Mouse (Mus musculus) urinary bladder, postnatal 36 days (tissue): ENCODE data around the gene 1700018F24Rik.
A peak's percentile ranks its signal among the peaks of the same experiment; 100 is the strongest.
"Not testable (repeated sequence)": the region's sequence is repeated elsewhere in the genome, so short reads cannot be mapped to it uniquely, and the experiment has no call there.

Experiments used
- DNase-seq, 2 experiments: peaks; one replicate each; pipeline ENCODE4 v3.0.0; 2022; ENCODE audit warnings: low spot score in 2 of 2, mixed read lengths in 1 of 2

The 1700018F24Rik gene

DNA sequence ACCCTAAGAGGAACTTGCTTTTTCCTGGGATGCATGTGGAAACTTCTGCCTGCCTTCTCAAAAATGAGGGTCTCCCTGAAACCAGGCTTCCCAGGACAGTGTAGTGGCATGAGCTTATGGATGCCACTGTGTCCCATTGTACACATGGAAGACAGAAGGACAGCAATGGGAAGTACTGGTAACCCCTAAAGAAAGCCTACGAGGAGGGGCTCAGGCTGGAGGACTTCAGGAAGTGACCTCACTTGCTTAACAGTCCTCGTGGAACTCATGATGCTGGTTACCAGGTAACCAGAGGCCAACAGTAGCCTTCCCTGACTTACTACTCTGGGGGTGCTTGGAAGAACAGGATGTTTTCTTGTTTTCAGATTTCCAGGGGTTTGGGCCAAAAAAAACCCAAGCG, at the start of gene 1700018F24Rik:
Gene 1700018F24Rik, plus strand, starts transcription at position 301 of the 400 bp plus-strand sequence.
- not testable (repeated sequence) for DNase-seq

DNA sequence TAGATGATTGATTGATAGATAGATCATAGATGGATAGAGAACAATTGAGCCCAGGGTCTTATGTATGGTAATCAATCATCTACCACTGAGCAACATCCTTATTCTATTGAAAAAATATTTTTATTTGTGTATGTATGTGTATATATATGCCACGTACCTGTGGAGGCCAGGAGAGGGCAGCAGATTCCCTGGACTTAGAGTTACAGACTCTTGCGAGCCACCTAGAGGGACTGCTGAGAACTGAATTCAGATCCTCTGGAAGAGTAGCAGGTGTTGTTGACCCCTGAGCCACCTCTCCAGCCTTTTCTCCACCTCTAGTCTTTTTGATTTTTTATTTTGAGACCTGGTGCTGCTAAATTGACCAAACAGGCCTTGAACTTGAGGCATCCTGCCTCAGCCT, 44.3 kb upstream of the 1700018F24Rik start:
- no peak for DNase-seq

DNA sequence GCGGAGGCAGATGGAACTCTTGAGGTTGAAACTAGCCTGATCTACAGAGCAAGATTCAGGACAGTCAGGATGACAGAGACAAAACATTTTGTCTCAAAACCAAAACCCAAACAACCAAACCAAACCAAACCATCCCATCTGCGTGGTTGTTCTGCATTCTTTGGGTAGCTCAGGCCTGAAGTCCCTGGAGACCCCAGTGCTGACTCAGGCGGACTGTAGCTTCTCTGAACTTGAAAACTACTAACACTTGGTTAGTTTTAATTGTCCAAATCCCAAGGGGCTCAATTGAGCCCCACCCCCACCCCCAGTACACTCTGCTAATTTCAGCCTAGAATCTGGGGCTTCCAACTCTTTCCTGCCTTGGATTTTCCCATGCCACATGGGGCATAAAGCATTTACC, 39.4 kb upstream of the 1700018F24Rik start:
- DNase-seq, result no peak

DNA sequence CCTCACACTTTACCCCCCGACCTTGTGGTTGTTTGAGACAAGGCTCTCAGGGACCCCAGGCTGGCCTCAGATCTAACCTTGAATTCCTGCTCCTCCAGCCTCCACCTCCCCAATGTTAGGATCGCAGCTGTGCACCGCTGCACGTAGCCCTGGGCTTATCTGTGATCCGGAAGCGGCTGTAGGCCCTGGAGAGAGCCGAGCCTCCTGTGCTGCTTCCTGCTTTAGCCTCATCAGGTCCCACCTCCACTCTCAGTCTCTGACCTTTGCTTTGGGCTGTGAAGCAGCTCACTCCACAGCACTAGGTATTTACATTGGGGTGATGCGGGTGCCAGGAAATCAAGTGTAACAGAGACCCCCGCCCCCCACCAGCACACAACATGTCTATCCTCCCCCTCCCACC, 38.3 kb upstream of the 1700018F24Rik start:
- no peak for DNase-seq

DNA sequence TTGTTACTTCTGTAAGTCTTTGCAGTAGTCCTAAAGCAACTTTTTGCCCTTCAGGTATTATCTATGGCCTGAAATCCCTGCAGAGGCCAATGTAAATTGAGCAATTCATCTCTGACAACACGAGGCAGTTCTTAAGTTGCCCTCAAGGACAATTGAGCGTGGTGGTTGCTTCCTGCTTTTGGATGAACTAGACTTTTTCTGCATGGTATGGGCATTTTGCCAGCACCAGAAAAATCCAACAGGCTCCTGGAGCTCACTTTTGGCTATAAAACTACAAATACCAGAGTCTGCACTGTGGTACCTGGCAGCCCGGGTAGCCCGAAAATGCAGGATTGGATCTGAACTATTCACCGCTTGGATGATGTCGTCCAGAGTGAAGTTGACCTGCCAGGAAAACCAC, 37.2 kb upstream of the 1700018F24Rik start:
- DNase-seq, result no peak

DNA sequence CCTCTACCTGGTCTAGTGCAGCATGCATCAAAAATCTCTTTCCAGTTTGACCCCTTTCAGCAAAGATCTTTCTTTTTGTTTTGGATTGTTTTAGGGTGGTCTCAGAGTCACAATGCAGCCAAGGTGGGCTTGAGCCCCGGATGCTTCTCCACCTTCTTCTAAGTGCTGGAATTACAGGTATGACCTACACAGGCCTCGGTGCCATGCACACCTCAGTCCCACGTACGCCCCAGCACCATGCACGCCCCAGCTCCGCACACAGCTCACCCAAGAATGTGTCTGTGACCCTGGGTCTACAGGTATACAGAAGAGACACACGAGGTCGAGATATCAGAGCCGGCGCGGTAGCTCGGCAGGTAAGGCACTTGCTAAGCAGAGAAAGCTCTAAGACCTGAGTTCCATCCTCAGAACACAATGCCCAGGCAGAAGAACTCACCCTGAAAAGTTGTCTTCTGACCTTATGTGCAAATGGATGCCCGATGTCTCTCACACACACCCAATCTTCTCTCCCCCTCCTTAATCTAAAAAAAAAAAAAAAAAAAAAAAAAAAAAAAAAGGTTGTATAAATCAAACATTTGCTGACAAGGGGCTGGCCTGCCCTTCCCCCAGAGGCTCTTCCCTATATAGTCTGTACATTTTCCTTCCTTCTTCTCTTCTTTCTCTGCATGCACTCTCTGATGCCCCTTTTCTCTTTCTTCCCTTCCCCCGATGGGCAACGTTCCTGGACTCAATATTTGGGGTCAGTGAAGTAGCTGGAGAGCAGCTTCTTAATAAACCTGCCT, 33.7 kb upstream of the 1700018F24Rik start:
- DNase-seq, result no peak

DNA sequence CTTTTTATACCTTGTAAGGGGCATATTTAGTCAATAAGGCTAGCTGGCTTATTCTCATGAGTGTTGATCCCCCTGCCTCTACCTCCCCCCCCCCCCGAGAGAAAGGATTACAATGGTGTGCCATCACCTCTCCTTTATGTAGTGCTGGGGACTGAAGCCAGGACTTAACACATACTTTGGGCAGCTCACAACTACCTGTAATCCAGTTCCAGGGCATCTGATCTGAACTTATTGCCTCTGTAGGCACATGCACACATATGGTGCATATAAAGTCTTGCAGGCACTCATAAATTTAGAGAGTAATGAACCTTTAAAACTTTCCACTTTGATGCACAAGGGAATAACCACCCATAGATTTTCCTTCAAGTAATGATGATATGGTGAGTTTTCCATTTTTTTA, 28.5 kb upstream of the 1700018F24Rik start:
- no peak for DNase-seq

DNA sequence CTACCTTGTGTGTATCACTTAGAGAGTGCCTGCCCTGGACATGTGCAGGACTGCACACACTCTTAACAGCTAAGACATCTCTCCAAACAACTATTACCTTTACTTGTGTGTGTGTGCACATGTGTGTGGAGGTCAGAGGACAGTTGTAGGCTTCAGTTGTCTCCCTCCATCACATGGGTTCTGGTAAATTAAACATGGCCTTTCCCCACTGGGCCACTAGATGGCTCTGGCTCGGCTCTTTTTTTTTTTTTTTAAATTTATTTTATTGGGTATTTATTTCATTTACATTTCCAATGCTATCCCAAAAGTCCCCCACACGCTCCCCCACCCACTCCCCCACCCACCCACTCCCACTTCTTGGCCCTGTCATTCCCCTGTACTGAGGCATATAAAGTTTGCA, 26.0 kb upstream of the 1700018F24Rik start:
- not testable (repeated sequence) for DNase-seq

DNA sequence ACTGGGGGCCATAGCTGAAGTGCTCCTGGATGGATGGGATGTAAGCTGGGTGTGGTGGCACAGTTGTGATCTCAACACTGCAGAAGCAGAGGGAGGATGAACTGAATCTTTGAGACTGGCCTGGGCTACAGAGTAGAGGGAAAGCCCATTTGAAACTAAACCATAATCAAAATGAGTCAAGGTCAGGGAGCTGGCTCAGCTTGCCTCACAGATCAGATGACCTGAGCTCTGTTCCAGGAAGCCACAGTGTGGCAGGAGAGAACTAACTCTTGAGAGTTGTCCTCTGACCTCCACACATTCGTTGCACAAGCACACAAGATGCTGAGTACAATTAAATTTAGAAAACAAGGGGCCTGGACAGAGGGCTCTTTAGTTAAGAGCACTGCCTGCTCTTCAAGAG, 22.5 kb upstream of the 1700018F24Rik start:
- DNase-seq, result peak in 1 of 2 experiments; percentile 21

DNA sequence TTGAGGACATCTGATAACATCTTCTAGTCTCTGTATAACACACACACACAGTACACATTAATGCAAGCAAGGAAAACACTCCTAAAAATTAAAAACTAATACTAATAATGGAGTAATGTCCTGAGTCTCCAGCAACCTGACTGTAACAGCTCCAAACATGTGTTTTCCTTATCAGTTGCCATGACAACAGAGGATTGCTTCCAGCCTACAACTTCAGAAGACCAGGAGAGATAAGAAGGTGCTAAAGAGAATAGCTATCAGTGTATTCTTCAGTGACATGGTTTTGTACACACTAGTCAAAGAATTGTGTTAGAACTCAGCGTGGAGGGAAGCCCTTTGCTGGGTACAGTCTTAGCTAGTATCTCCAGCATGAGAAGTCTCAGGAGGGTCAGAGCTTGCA, 22.1 kb upstream of the 1700018F24Rik start:
- DNase-seq, result not testable (repeated sequence)

DNA sequence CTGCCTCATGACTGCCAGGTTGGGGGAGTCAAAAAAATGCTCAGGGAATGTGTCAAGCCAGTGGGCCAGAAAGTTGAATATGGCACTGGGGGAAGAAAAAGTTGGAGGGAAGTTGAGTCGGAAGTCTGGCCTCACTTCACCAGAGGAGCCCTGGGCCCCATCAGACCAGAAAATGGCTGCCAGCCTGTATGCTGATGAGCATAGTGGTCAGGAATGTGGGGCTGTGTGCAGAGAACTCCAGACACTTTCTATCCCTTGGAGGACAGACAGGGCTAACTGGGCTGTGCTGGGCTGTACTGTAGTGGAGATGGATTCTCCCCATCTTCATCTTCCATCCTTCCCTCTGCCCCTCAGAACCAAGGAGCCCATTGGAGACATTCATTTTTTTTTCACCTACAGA, 12.3 kb upstream of the 1700018F24Rik start:
- DNase-seq, result not testable (repeated sequence)

DNA sequence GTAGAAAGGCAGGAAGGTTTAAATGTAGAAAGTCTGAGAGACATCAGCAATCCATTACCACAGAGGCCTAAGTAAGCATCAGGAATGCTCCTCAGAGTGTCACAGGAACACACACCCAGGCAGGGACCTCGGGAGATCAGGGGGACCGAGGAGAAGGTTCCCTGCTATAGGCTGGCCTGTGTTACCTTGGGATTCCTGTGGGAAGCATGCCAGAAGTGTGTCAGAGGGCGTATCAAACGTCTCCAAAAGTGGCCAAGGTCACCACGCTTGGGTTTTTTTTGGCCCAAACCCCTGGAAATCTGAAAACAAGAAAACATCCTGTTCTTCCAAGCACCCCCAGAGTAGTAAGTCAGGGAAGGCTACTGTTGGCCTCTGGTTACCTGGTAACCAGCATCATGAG, 10.4 kb upstream of the 1700018F24Rik start, which contains the start of gene Gm4871:
Gene Gm4871, minus strand, starts transcription at position 364 of the 400 bp plus-strand sequence.
- not testable (repeated sequence) for DNase-seq

DNA sequence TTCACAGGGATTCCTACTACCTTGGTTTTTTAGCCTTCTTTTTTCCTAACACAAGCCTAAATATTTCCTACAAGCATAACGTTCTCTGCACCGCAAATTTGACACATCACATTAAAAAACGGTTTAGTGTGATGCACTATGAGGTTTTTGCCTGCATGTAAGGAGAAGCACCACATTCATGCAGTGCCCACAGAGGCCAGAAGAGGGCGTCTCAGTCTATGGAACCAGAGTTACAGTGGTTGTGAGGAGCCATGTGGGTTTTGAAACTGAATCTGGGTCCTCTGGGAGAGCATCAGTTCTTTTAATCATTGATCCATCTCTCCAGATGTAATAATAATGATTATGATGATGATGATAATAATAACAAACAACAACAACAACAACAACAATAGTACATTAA, 1.2 kb upstream of the 1700018F24Rik start:
- DNase-seq, result no peak

DNA sequence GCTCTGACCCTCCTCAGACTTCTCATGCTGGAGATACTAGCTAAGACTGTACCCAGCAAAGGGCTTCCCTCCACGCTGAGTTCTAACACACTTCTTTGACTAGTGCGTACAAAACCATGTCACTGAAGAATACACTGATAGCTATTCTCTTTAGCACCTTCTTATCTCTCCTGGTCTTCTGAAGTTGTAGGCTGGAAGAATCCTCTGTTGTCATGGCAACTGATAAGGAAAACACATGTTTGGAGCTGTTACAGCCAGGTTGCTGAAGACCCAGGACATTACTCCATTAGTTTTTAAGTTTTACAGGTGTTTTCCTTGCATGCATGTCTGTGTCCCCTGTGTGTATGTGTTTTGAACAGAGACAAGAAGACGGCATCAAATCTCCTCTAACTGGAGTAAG, 11.4 kb downstream of the 1700018F24Rik start:
- not testable (repeated sequence) for DNase-seq

DNA sequence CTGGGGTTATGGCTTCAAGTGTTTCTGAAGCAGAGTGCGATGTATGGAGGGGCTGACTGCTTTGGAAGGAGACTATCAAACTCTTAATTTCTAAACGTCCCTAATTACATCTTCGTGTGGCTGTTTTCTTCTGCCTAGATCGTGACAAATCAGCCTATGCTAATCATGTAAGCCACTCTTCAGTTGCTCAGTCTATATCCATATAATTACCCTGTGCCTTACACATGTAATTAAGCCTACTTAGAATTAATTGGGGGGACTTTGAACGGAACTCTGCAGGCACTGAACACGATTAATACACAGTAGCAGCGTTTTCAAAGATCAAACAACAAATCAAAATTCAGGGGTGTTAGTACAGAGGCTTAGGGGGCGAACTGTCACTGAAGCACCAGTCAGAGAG, 15.1 kb downstream of the 1700018F24Rik start:
- DNase-seq, result no peak

DNA sequence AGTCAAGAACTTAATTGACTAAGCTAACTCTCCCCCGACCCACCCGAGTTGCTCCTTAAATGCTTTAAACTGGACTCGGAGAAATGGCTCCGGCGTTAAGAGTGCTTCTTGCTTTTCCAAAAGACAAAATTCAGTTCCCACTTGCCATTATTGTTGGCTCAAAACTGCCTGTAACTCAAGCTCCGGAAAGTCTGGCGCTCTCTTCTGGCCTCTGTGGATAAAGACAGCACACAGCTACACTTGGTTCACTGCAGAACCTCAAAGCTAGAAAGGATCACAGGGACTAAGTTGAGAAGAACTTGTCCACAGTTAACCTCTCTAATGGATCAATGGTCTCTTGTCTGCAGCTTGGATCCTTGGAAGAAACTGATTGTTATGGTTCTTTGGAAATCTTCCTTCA, 15.9 kb downstream of the 1700018F24Rik start:
- no peak for DNase-seq

DNA sequence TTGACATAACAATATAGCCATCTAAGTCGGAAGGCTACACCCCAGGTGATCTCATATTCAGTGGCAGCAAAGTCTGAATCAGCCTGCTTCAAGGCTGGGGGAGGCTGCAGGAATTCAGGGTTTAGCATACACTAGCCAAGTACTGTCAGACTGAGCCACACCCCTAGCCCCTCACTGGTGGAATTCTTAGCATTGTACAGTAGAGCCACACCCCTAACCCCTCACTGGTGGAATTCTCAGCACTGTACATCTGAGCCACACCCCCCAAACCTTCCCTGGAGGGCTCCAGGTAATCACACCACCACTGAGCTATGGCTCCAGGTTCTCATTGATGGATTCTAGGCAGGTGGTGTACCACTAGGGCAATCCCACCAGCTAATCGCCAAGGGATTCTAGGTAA, 16.7 kb downstream of the 1700018F24Rik start:
- no peak for DNase-seq

DNA sequence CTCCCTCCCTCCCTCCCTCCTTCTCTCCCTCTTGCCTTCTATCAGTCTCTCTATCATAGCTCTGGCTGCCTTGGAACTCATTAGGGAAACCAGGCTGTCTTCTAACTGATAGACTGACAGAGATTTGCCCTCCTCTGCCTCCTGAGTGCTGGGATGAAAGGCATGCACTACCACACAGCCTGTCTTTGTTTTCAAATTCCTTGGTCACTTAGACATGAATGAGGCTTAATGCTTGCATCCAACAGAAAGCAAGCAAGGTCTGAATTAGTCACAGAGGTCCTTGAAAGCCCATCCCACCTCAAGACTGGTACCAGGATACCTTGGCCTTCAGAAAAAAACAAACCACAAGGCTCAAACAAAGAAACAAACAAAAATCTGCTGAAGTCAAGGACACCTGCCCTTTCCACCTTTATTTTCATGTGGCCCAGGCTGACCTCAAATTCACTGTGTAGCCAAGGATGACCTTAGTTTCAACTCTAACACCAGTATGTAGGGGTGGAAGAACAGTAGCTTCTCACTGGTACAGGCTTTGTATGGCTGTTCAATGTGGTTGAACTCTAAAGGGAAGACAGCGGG, 22.1 kb downstream of the 1700018F24Rik start:
- no peak for DNase-seq

DNA sequence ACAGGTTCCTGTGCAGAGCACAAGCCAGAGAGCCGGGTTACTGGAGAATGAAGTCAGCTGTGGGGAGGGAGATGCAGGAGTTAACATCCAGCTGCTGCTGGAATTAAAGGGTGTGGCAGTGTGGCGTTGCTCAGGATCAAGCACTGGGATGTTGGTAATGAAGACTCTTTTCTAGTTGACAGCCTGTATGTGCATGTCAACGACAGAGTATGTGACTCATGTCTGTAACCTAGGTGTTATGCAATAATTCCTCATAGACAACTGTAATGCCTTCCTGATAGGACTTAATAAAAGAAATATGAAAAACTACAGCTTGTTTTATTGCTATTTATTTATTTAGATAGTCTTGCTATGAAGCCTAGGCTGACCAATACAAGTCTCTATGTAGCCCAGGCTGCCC, 26.1 kb downstream of the 1700018F24Rik start:
- DNase-seq, result no peak

DNA sequence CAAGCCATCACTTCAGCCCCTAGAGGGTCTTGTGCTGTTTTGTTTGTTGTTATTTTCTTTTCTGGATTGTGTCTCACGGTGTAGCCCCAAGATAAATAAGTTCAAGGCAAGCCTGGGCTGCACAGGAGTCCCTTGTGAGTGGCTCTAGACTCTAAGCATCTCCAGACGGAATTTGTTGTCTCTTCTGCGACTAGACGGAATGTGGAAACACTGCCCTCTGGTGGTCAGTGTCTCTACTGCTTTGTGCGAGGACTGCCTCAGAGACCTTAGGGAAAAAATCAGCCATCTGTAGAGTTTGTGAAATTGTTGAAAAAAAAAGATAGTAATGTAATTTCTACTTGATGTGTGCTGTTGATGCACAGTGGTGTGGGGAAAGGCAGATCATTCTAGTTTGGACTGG, 26.9 kb downstream of the 1700018F24Rik start:
- DNase-seq, result peak; percentile 57 to 67

DNA sequence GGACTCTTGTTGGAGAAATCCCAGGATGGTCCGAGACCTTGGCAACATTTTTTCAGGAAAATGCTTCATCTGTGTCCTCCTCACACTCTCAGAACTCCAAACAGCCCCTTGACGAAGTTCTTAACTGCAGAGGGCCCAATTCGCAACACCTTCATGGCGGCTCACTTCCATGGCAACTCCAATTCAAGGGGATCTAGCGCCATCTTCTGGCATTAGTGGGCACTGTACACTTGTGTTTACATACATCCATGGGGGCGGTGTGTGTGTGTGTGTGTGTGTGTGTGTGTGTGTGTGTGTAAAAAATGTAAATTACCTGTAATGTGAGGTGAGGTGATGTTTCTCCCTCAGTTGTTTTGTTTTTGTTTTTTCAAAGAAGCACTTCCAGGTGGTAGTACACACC, 28.6 kb downstream of the 1700018F24Rik start:
- no peak for DNase-seq

DNA sequence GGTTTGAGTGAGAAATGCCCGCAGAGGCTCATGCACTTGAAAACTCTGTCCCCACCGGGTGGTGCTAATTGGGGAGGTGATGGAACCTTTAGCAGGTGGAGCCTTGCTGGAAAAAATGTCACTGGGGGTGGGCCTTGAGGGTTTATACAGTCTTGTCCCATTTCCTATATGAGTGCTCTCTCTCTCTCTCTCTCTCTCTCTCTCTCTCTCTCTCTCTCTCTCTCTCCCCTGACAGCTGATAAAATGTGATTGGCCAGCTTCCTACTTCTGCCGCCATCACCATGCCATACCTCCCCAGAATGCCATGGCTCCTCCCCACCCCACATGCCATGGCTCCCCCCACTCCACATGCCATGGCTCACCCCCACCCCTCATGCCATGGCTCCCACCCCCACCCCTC, 32.3 kb downstream of the 1700018F24Rik start:
- no peak for DNase-seq

DNA sequence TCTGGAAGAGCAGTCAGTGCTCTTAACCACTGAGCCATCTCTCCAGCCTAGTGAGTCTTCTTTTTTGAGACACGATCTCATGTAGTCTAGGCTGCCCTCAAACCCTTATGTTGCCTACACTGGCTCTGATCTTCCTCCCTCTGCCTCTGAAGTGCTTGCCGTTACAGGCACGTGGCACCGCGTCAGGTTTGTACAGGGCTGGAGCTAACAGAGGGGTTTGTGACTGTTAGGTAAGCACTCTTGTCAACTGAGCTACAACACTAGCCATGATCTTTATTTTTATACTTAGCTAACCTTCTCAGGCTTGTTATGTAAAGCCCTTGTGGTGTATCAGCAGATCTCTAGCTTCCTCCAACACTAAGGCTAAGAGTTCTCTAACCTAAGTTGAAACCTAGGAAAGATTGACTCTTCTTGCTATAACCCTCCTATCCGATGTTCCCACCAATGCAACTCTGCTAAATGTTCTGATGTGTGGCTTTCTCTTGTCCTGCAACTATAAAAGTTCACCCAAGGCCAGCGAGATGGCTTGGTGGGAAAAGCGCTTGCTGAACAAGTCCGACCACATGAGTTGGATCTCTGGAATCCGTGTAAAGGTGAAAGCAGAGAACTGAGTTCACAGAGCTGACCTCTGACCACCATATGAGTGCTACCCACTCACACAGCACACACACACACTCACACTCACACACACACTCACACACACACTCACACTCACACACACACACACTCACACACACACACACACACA, 39.2 kb downstream of the 1700018F24Rik start:
- DNase-seq, result peak; percentile 52 to 65
